Mouse (Mus musculus): ENCODE measurements around the gene Kidins220.

Gene Kidins220

DNA sequence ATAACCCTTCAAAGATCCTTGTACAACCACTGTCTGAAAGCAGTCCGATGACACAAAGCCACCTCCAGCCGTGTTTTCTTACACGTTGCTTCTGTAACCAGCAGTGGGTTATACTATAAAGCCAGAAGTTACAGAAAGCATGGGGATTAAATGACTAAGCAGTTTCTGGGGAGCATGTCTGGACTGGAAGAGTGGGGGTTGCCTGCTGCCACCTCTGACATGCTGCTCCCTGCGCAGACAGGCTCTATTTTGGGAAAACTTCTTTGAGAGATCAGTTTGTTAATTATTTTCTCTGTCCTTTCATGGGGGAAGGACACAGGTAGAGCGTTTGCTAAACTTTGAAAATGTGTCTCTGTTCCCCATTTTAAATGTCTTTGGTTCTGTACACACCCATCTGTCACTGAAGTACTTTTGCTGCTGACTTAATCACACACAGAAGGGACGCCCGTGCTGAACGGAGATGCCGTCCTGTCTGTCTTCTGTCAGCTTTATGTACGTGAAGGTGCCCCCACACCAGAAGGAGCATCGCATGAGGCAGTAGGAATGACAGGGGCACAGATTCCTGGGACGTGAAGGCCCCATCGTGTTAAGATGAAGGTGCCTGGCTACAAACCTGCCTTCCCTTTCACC is 11.2 kb upstream of the Kidins220 start:
- DNase-seq (ENCODE audit: low read depth), result no peak

DNA sequence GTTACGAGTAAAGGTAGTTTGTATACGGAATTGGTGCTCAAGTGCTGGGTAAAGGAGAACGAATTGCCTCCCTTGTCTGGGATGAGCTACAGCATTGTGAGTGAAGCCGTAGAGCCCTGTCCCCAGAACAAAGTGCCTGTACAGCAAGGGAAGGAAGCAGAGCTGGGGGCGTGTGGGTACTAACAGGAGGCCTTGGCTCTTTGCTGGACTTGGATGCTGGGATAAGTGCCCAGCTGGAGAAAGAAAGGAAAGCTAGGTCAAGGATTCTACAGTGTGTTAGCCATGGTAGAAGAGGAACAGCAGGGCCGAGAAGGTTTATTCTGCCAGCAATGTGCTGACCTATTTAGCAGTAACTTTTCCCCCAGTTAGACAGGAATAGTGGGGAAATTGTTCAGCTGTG is 9.3 kb upstream of the Kidins220 start:
- DNase-seq (ENCODE audit: low read depth), result no peak

DNA sequence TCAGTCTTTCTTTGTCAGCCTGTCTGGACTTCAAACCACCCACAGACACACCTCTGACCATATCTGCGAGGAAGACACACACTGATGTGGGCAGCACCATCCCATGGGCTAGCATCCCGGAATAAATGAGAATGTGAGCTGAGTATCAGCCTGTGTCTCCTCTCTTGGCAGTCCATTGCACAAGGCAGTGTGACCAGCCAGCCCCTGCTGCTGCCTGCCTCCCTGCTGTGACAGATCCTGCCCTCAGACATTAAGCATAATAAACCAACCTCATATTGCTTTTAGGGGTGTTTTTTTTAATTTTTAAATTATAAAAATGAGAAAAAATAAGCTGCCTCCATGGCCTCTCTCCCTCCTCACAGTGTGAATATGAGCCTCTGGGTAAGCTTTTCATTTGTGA is 8.7 kb upstream of the Kidins220 start:
- DNase-seq (ENCODE audit: low read depth), result no peak

DNA sequence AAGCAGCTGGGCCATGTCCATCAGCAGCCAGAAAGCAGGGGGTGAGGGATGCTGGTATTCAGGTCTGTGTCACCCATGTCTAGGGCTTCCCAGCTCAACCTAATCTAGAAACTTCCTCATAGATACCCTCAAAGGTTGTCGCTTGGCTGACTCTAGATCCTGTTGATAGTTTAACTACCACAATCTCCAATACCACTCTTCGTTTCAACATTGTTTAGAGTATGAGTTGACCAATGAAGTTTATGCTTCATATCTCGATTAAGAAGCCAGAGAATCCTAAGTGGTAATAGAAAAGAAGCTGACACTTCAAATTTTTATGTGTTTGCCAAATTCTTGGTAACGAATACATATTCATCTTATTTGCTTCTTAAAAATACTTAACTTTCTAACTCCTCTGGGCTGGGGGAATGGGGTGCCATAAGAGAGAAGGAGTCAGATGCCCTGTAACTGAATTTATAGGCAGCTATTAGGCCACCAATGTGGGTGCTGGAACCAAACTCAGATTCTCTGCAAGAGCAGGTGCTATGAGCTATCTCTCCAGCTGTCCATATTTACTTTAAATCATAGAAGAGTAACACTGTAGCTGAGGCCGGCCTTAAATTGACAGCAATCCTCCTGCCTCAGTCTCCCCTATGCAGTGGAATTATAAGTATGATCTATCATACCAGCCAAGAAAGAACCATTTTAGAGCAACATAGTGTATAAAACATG is 3.1 kb upstream of the Kidins220 start:
- no peak for DNase-seq (ENCODE audit: low read depth)

DNA sequence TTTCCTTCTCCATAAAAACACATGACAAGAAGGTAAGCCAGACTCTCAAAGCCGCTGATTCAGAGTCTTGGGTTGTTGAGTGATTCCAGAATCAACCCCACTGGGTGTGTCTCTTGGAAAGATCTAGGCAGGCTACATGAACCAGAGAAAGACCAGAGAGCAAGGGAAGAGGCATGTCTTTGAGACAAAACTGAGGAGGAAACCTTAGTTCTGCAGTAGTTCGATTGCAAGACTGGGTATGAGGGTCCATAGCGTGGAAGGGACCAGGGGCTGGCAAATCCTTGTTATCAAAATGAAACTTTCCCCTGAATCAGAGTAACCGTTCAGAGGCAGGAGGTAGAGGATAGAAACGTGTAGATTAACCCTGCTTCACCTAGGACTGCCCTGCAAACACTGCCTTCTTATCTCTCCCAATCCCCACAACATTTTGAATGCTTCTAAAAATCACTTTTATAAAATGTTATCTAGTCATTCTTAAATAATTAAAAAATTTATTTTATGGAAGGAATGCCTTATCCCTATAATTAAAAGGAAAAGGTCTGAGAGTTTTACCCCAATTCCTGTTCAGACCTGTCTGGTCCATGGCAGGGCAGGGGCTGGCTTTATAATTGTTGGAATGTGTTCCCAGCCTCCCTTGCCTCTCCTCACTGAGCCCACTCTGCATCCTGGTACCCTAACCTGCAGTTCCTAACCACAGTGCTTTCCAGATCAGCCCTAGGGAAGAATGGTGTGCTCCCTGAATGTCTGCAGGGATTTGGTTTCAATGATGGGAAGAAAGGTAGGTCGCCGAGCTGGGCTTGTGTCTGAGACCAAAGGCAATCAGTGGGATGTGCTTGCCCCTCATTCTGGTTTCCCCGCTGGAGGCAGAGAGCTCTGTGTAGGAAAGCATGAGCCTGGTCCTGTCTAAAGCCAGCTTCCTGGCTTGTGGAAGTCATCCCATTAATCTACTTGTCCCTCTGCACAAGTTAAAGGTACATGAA is 2.1 kb upstream of the Kidins220 start:
- no peak for DNase-seq (ENCODE audit: low read depth)

DNA sequence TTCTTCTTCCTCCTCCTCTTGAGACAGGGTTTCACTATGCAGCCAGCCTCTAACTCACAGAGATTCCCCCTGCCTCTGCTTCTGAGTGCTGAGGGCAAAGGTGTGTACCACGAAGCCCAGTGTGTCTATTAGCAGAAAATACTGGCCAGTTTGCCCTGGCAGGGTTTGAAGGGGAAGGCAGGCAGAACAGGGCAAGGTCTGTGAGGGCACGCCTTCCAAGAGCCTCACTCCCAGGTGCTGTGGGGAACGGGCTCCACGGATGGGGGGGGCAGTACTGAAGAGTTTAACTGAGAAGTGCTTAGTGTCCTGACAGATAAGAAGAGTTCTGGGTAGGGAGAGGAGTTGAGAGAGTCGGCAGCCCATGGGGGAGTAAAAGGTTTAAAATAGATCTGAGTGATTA is 1.1 kb upstream of the Kidins220 start:
- DNase-seq (ENCODE audit: low read depth), result no peak

DNA sequence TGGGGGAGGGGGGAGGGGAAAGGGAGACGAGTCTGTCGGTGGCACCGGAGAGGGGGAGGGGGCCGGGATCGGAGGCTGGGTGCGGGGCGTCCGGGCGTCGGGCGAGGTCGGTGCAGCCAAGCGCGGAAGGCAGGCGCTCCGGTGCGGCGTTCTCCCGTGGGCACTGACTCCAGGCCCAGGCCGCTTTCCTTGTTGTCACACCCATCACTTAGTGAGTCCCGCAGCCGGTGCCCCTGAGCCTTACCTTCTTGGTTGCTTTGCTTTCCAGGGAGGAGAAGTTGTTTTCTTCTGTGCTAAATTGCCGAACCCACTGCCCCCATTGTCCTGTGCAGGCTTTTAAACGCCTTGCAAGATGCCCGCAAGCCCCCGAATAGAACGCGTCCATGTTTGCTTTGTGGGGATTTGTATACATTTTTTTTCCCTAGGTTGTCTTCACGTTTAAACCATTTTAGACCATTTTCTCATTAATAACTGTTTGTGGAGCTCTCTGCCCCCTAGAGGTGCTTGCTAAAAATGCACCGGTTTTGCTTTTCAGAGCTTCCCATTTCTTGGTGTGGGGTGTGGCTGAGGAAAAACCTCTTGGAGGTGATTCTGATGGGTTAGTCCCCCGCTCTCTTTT is 499 bp downstream of the Kidins220 start:
- peak; percentile 82 for DNase-seq (ENCODE audit: low read depth)

DNA sequence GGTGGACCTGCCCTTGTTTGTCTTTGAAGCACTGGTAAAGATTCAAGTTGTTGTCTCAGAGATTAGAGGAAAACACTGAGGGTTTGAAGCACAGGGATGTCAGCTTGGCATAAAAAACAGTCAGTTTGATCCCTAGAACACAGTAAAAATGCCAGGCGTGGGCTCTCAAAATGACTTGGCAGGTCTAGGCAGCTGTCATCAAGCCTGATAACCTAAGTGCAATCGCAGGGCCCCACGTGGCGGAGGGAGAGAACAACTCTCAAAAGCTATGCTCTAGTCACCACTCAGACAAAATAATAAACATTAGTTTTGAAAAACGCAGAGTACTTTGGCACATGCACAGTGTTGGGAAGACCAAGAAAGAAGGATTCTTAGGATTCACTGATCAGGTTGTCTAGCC is 10.5 kb downstream of the Kidins220 start:
- no peak for DNase-seq (ENCODE audit: low read depth)

DNA sequence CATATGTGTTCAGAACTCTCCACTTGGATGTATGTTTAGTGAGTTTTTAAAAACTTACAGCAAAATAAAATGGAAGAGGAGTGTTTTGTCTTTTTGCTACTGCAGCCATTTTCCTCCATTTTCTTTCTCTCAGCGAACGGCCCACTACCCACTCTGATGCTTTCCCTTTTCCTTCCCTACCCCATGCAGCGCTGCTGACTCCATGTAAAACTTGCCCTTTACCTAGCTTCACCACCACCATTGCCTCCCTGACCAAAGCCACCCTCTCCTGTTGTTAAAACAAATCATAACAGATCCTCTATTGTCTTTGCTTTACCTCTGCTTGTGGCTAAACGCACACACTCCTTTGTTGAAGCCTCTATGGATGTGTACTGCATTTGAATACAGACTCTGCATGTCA is 20.6 kb downstream of the Kidins220 start:
- DNase-seq (ENCODE audit: low read depth), result no peak

DNA sequence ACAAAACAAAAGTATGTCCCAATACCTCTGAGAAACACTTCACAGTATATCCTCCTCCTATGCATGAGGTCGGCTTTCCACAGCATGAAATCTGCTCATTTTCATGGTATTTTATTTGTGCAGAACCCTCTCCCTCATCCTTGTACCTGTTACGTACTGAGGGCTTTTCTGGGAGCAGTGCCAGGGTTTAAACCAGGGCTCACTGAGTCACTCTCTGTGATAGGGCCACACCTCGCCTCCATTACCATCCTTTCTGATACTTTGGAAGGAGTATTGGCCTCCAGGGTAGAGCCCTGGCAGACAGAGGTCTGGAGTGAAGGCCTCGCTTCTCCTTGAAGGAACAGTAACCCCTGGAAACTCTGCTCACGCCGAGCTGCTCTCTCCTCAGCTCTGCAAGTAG is 30.6 kb downstream of the Kidins220 start:
- no peak for DNase-seq (ENCODE audit: low read depth)

DNA sequence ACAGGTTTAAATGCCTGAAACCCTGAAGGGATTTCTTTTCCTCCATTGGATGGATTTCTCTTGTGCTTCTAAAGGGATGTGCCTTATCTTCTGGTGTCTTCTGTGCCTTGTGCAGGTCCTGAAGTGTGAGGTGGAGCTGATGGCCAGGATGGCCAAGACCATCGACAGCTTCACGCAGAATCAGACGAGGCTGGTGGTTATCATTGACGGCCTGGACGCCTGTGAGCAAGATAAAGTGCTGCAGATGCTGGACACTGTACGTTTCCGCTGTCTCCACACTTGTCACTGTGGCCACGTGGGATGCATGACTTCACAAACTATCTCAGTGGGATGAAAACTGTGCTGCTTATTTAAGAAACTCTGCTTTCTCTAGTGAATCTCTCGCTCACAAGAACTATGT is 35.2 kb downstream of the Kidins220 start:
- DNase-seq (ENCODE audit: low read depth), result no peak

DNA sequence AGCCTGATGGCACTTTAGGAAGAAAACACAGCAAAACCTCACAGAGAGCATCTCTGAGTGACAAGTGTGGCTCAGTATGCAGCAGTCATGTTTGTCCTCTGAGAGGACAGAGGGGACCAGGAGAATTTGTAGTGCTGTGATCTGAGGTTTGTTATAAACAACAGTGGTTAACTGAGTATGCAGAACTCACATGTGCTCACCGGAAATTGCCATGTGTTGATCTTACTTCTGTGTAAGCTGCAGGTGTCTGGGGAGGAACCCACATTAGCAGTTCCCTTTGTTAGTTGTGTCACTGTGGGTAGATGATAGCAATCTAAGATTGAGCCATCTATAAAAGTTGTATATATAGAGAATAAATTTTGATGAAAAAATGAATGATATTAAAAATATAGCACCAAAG is 35.7 kb downstream of the Kidins220 start:
- peak; percentile 35 for DNase-seq (ENCODE audit: low read depth)

DNA sequence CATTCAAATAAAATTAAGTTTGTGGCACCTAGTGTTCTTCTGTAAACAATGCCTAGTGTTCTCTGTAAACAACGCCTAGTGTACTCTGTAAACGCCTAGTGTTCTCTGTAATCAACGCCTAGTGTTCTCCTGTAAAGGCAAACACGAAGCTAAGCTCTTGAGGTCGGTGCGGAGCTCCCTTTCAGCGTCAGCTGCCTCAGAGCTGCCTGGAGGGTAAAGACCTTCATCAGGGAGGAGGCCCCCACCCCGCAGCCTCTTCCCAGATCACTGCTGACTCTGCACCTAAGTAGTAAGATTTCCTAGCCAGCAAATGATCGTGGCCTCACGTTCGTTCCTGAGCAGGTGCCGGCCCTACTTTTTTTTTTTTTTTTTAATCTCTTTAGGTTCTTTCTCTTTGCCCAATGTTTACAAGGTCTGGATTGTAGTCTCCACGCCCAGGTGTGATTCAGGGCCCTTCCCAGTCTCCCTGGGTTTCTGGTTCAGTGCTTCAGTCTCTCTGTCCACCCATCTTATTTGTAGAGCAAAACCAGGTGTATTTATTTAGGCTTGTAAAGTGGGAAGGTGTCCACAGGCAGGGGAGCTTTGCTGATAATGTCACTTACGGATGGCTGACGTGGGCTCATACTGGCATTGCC is 37.1 kb downstream of the Kidins220 start:
- DNase-seq (ENCODE audit: low read depth), result peak; percentile 27

DNA sequence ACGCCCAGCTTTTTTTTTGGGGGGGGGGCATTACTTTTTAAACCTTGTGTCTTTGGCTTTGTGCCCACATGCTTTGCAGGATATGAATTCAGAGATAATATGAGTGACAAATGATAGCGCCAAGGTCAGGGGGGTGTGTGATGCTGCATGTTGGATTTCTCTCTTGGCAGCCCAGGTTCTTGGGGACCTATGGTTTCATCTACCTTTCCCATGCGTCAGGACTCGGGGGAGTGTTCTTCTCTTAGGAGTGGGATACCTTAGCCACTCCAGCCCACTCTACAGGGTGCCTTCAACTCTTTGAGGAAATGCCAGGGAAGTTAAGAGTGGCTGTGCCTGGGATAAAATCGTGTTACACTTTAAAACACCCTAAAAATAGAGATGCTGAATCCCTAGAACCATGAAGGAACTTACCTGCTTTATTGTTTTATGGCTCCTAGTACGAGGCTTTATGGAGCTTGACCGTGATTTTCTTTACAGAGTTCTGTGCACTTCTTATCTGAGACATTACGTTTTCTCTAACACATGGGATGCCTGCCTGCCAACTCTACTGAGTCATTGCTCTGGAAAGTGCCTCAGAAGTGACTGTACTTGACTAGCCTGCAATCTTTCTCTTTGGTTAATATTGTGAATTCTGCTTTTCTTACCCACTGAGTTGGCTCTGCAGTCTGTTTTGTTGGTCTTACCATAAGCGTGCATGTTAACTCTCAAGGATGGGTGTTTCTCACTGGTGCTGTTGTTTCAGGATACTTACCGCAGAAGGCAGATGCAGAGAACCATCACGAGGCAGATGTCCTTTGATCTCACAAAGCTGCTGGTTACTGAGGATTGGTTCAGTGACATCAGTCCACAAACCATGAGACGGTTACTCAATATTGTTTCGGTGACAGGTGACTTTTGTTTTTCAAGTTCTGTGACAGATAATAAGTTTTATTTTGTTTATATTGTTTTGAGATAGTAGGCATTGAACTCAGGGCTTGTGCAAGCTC is 38.1 kb downstream of the Kidins220 start:
- peak; percentile 50 for DNase-seq (ENCODE audit: low read depth)

DNA sequence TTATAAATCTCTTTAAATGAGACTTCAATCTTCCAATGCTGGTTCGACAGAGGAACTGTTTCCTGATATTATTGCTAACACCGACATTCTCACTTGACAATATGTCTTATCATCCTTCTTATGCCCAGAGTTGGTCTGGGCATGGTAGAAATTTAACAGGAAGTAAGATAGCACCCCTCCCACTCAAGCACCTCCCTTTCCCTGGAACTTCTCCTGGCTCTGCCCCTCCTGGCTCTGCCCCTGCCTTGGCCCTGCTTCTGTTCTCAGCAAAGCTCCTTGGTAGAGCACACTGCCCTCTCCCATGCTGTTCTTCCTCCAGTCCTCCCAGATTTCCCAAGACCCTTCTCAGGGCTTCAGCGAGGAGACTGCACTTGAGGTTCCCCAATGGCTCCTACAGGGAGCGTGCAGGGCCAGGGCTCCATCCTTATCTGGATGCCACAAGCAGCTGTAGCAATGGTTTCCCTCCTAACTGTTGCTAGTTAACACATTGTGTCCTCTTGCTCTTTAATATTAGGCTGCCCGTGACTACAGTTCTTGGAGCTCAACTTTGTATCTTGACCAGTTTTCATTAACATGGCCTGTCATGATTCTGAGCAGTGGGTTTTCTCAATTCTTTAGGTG is 39.7 kb downstream of the Kidins220 start:
- DNase-seq (ENCODE audit: low read depth), result no peak

DNA sequence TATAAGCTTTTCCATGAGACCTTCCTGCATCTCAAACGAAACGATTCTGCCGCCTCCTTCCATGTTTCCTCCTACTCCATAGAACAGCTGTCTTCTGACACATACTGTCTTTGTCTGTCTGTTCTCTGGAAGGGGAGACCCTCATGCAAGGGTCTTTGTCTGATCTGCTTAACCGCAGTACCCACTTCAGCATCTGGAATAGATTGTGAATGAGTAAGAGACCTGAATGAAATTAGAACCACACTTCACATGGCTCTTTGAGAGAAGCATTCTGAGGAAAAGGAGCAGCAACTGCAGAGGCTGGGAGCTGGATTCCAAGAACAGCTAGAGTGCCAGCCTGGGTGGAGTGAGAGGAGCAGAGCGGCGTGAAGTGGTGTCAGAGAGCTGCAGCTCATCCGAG is 40.2 kb downstream of the Kidins220 start:
- no peak for DNase-seq (ENCODE audit: low read depth)

DNA sequence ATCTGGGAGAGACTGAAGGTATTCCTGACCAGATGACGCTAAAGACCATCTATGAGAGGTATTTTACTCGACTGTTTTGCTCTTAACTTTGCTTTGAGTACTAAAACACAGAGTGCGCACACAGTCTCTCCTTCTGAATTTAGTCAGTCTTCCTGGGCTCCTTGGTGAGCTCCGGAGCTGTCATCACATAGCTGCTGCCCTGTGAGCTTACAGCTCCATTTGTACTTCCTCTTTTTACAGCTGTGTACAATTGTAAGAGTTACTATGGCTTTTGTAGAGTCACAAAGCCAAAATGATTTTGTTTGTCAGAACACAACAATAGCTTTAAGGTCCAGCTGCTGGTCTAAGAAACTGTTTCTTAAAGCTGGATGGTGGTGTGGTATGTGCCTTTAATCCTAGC is 42.3 kb downstream of the Kidins220 start:
- no peak for DNase-seq (ENCODE audit: low read depth)

DNA sequence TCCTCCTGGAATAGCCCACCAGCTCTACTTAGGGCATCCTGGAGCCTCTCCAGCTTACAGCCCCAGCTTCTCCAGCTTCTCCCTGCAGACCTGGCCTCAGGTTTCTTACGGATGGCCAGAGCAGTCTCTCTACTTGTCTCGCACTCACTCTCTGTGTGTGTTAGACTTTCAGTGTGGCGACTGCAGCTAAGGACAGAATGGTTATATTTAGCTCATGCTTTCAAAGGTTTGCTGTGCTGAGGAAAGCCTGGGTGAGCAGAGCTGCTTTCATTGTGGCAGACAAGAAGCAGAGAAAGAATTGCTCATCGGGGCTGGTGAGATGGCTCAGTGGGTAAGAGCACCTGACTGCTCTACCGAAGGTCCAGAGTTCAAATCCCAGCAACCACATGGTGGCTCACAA is 46.3 kb downstream of the Kidins220 start:
- DNase-seq (ENCODE audit: low read depth), result no peak

DNA sequence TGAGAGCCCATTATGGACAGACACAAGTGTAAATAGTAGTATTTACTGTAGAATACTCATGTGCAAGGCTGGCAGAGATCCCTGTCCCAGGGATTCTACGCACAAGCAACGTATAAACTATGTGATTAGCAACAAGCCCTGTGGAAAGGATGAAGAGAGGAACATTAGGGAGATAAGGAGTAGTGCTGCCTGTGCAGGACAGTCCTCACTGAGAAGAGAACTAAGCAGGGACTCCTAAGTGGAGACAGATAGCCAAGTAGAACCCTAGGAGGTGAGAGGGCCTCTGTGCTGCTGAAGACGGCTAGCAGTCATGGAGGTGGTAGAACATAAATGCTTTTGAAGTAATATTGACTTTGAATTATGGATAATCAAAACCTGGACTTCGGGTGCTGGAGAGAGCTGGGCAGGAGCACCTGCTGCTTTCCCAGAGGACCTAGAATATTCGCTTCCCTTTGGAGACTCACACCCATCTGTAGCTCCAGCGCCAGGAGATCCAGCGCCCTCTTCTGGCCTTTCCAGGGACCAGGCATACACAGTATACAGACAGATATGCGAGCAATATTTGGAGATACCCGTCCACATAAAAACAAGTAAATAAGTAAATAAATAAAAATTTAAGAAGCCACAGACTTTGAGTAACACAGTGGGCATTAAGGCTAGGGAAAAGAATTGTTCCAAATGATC is 50.3 kb downstream of the Kidins220 start:
- DNase-seq (ENCODE audit: low read depth), result peak; percentile 11

DNA sequence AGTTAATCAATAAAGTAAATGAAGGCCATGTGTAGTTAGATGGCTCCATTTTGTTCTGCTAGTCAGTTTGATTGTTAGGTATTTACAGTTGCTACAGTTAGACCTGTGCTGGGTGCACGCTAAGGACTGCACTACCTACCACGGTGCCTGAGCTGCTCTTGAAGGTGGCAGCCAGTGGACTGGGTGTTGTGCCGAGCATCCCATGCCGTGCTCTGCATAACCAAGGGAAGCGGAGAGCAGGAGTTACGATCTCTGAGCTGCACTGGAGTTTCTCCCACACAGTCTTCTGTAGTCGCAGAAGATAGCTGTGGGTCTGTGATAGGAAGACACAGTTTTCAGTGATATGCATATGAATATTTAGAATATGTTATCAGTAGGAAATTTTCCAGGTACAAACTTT is 51.6 kb downstream of the Kidins220 start:
- no peak for DNase-seq (ENCODE audit: low read depth)

Data from induced T-regulatory cell, adult 2 months (primary cell).